Mouse (Mus musculus) cerebellum, adult 2 months (tissue): ENCODE measurements at regions not wholly inside any gene's neighbourhood (a gene's known extent, or its start where the extent isn't known, plus 50 kb on each side); places are given as distances from the start of the nearest gene placed in this dataset.

Experiments used
- CTCF ChIP-seq: fragments of 200-500 bp; IDR thresholded peaks from 2 replicates; pipeline ENCODE4 v1.5.1; 2011; ENCODE audit warnings: low read depth, mild to moderate bottlenecking, control low read depth, low read length, moderate library complexity, borderline replicate concordance; ENCODE audit not compliant: insufficient read depth
- POLR2A ChIP-seq: fragments of 200-500 bp; IDR thresholded peaks from 2 replicates; pipeline ENCODE4 v1.6.1; 2011; ENCODE audit warnings: low read length, control low read depth, borderline replicate concordance; ENCODE audit not compliant: insufficient read depth

- TF ChIP-seq CTCF (no peak), POLR2A (no peak)
Measured at GRCm38 (mm10) chr2:171818504-171818903, 224.8 kb downstream of the Cbln4 start.
